Mouse (Mus musculus) midbrain, embryonic 15.5 days (tissue): ENCODE measurements around the gene Gpr156. TPM values are rescaled to one million over a fixed set of nuclear protein-coding genes. Genes with fewer than 3 reads are reported as not detected.

Source experiments
- ATAC-seq: fragments of 200-750 bp; cut with Nextera tagmentation; replicated peaks from 2 replicates; pipeline ENCODE4 v1.8.0; 2017; ENCODE audit warnings: moderate TSS enrichment
- H3K27ac ChIP-seq: fragments of 300-500 bp; sonication (generic); 2 replicates; pipeline ENCODE4 v1.5.1; 2015; ENCODE audit warnings: mild to moderate bottlenecking, inconsistent platforms
- H3K27me3 ChIP-seq: fragments of 300-500 bp; sonication (generic); replicated peaks from 2 replicates; pipeline ENCODE4 v1.6.1; 2015; ENCODE audit warnings: inconsistent platforms
- H3K36me3 ChIP-seq: fragments of 300-500 bp; sonication (generic); replicated peaks from 2 replicates; pipeline ENCODE4 v1.6.1; 2015; ENCODE audit warnings: inconsistent platforms
- H3K4me1 ChIP-seq: fragments of 300-500 bp; sonication (generic); 2 replicates; pipeline ENCODE4 v1.6.1; 2015; ENCODE audit warnings: inconsistent platforms
- H3K4me2 ChIP-seq: fragments of 300-500 bp; sonication (generic); 2 replicates; pipeline ENCODE4 v1.6.1; 2015; ENCODE audit warnings: inconsistent platforms, mild to moderate bottlenecking, moderate library complexity
- H3K4me3 ChIP-seq: fragments of 300-500 bp; sonication (generic); 2 replicates; pipeline ENCODE4 v1.5.1; 2015; ENCODE audit warnings: mild to moderate bottlenecking, inconsistent platforms
- H3K9ac ChIP-seq: fragments of 300-500 bp; sonication (generic); 2 replicates; pipeline ENCODE4 v1.6.1; 2015; ENCODE audit warnings: mild to moderate bottlenecking, inconsistent platforms
- H3K9me3 ChIP-seq: fragments of 300-500 bp; sonication (generic); 2 replicates; pipeline ENCODE4 v1.6.1; 2016; ENCODE audit warnings: inconsistent platforms
- WGBS: fragments of 180-500 bp; shearing (Covaris S2); methylation state at CpG from one replicate; pipeline ENCODE4 v1.1.7; 2015; ENCODE audit warnings: mixed read lengths; 5-methylcytosine and 5-hydroxymethylcytosine counted together
- polyA plus RNA-seq: library from polyadenylated mRNA; unstranded; fragments of >200 nt; fragmentation: Nextera tagmentation; extraction: Ambion mirVana; gene quantifications from 2 replicates; pipeline ENCODE4 v1.2.1, GENCODE M21; 2015

The Gpr156 gene
- polyA plus RNA-seq, 1 experiment from 2014 or later = 6.2 TPM

DNA sequence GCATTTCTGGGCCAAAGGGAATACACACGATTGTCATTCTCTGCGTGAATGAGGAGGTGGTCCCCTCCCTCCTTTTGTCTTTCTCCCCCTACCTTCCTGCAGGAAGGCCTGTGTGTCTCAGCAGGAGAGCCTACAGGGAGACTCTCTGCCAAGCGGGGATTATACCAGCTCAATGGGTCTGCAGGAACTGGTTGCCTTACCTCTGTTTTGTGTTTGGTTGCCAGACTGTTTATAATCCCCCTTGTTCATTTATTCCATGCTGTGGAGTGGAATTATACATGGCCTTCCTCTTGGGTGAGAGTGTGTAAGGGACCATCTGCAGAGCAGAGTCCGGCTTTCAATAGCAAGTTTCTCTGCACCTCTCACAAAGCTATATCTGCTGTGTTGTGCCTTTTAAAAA, 10.8 kb downstream of the Gpr156 start:
- no peak overlapping the region for H3K4me2 ChIP-seq
- peaks cover 30% of the 10 kb centered on the region for H3K4me1 ChIP-seq
- H3K27me3 ChIP-seq = no peaks in the 10 kb centered on the region
- H3K27ac ChIP-seq = peak overlapping the region; percentile 46
- 5% methylated on average over 4 of the region's 4 CpGs for WGBS
- H3K4me3 ChIP-seq = no peak overlapping the region
- no peaks in the 10 kb centered on the region for H3K9me3 ChIP-seq
- no peaks in the 10 kb centered on the region for H3K36me3 ChIP-seq
- no peak overlapping the region for H3K9ac ChIP-seq
- ATAC-seq = peak; percentile 25; the same call in 1 of the 2 replicates

DNA sequence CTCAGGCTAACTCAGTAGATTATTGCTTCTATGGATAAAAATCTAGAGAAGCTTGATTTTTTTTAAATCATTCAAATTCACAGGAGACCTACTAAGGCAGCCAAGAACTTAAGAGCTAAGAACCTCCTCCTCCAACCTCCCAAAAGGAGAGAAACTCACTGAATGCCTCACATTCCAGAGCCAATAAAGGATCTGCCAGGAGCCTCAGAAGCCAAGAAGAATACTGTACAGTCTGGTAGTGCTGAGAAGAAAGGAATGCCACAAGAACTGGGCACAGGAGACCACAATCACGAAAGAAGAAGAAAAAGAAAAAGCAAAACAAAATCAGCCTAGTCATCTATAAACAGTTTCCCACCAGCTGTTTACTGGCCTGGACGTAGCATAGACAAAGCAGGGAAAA, 12.7 kb downstream of the Gpr156 start:
- Histone ChIP-seq H3K4me3 (no peak overlapping the region), H3K4me1 (peaks cover 30% of the 10 kb centered on the region), H3K4me2 (no peak overlapping the region), H3K27ac (no peak overlapping the region), H3K27me3 (no peaks in the 10 kb centered on the region), H3K9ac (no peak overlapping the region), H3K36me3 (no peaks in the 10 kb centered on the region), H3K9me3 (no peaks in the 10 kb centered on the region)
- no peak for ATAC-seq
- 54% methylated on average over 2 of the region's 2 CpGs for WGBS

DNA sequence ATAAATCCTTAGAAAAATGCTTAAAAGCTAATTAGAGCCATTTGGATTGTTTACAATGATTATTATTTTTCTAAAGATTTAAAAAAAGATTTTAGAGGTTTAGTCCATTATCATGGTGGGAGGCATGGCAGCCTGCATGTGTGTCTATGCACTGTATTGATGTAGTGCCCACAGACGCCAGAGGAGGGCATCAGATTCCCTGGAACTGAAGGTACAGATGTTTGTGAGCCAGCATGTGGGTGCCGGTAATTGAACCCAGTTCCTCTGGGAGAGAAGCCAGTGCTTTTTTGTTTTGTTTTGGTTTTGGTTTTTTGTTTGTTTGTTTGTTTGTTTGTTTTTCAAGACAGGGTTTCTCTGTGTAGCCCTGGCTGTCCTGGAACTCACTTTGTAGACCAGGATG, 13.3 kb downstream of the Gpr156 start:
- Histone ChIP-seq H3K4me3 (no peak overlapping the region), H3K4me1 (peaks cover 30% of the 10 kb centered on the region), H3K9me3 (no peaks in the 10 kb centered on the region), H3K36me3 (no peaks in the 10 kb centered on the region), H3K9ac (no peak overlapping the region), H3K4me2 (no peak overlapping the region), H3K27ac (no peak overlapping the region), H3K27me3 (no peaks in the 10 kb centered on the region)
- WGBS = 86% methylated on average over 2 of the region's 2 CpGs
- ATAC-seq = no peak

DNA sequence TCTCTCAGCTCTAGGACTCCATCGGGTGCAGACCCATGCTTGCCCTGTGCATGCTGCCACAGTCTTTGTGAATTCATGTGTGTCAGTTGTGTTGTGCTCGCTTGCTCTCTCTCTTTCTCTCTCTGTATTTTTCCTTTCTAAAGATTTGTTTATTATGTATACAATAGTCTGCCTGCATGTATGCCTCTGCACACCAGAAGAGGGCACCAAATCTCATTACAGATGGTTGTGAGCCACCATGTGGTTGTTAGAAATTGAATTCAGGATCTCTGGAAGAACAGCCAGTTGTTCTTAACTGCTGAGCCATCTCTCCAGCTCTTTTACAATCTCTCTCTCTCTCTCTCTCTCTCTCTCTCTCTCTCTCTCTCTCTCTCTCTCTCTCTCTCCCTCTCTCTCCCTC, 18.6 kb downstream of the Gpr156 start:
- no peak overlapping the region for H3K27ac ChIP-seq
- H3K9ac ChIP-seq = no peak overlapping the region
- WGBS = 89% methylated on average over 2 of the region's 2 CpGs
- no peaks in the 10 kb centered on the region for H3K27me3 ChIP-seq
- ATAC-seq = no peak
- no peaks in the 10 kb centered on the region for H3K36me3 ChIP-seq
- no peak overlapping the region for H3K4me3 ChIP-seq
- peaks cover 21% of the 10 kb centered on the region for H3K4me1 ChIP-seq
- no peak overlapping the region for H3K4me2 ChIP-seq
- no peaks in the 10 kb centered on the region for H3K9me3 ChIP-seq

DNA sequence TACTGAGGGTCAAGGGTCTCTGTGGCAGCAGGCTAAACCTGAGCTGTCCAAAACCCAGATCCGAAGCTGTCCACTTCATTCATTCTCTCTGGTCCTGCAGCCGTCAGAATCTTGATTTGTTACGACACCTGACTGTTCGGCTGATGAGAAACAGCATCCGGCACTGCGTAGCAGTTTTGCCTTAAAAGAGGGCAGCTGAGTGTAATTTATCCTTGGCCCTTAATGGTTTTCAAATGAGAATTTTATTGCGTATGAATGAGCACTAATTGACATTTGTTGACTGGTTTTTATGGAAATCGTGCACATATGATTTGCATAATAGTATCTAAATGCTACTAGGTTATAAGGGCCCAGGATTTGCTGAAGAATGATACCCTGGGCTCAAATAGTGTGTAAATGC, 21.0 kb downstream of the Gpr156 start:
- Histone ChIP-seq H3K4me2 (no peak overlapping the region), H3K27me3 (no peaks in the 10 kb centered on the region), H3K9ac (no peak overlapping the region), H3K27ac (0 out of 2 replicates have a peak overlapping the region, but pooled peaks have one; percentile 4), H3K9me3 (no peaks in the 10 kb centered on the region), H3K4me3 (no peak overlapping the region), H3K4me1 (peaks cover 21% of the 10 kb centered on the region), H3K36me3 (no peaks in the 10 kb centered on the region)
- no peak for ATAC-seq
- WGBS = 71% methylated on average over 8 of the region's 8 CpGs

DNA sequence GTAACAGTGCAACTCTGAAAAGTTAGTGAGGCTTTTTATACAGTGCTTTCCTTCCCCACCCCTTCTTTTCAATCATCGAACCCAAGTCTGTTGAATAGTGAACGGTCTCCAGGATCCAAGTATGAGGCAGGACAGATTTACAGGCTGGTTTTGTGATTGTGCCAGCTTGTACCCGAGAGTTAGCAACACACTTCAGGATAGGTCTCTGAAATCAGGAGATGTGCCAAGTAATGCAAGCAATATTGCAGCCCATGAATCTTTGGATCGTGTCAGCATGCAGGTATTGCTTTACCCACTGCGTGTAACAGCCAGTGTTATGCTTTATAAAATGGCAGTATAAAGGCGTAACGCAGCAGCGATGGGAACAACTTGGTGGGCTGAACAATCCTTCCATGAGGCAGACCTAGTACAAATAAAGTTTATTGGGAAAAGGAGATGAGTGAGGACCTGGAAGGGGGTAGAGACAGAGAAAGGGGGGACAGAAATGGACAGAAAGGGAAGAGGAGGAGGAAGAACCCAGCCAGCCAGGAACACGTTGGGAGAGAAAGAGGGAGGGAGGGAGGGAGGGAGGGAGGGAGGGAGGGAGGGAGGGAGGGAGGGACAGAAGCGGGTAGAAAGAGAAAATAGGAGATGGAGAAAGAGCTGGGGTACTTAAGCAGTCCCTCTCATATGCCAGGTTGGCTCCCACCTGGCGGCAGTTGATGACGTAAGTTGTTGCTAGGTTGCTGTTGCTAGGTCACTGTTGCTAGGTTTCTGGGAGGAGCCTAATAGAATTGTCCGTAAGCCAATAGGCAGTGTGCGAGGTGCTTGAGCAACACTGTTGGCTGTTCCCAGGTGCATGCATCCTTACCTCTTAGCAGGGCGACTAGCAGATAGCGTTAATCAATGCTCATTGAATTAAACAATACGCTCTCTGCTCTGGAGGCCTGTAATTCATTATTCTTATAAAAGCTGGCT, 22.1 kb downstream of the Gpr156 start:
- Histone ChIP-seq H3K9ac (no peak overlapping the region), H3K36me3 (no peaks in the 10 kb centered on the region), H3K27me3 (no peaks in the 10 kb centered on the region), H3K4me3 (peak overlapping the region; percentile 14), H3K9me3 (no peaks in the 10 kb centered on the region), H3K27ac (peak overlapping the region; percentile 74), H3K4me1 (peaks cover 24% of the 10 kb centered on the region), H3K4me2 (peak overlapping the region; percentile 44)
- WGBS = 43% methylated on average over 16 of the region's 17 CpGs
- peak; percentile 99 for ATAC-seq

DNA sequence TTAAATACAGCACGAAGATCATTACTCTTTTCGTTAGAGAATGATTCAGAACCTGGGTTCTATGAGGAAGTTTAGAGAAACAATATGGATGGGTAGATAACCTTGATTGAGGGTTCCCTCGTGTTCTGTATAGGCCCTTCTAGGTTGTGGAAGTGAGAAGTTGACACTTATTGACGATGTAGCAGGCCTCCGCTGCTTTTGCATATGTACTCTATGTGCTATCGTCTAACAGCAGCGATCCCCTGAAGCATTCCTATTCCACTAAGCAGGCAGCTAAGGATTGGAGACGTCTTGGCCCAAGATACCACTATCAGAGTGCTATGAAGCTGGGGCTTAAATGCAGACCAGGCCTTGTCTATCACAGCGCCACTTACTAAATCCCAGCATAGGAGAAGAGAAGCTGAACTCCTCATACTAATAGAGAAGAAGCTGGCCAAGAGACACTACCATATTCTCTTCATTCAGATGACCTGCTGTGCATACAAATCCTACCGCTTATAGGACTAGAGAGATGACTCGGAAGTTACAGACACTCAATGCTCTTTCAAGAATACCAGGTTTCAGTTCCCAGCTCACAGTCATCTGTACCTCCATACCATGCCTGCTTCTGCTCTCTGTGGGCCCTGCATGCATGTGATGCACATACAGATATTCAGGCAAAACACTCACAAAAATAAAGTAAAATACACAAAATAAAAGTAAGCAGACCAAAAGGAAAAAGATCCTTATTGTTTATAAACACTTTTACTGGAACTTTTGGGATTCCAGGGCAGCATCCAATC, 23.0 kb downstream of the Gpr156 start:
- no peaks in the 10 kb centered on the region for H3K9me3 ChIP-seq
- no peaks in the 10 kb centered on the region for H3K27me3 ChIP-seq
- H3K4me3 ChIP-seq = peak overlapping the region; percentile 14
- peak; percentile 59 for ATAC-seq
- peak overlapping the region; percentile 44 for H3K4me2 ChIP-seq
- peaks cover 29% of the 10 kb centered on the region for H3K4me1 ChIP-seq
- peak overlapping the region; percentile 74 for H3K27ac ChIP-seq
- WGBS = 50% methylated on average over 11 of the region's 11 CpGs
- H3K9ac ChIP-seq = no peak overlapping the region
- H3K36me3 ChIP-seq = no peaks in the 10 kb centered on the region

DNA sequence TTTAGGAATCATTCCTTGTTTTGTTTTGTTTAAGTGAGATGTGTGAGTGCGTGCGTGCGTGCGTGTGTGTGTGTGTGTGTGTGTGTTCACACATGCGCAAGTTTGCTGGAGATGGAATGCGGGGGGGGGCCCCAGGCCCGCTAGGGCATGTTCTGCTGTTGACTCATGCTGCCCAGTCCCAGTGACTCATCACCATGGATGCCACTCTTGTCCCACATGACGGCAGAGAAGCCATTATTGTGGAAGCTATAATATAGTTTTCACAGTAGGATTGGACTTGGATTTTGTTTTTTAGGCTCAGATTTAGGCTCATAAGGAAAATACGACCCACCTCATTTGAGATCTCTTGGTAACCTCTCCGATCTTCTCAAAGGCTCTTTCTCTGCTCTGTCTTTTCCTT, 24.0 kb downstream of the Gpr156 start:
- no peak overlapping the region for H3K9ac ChIP-seq
- H3K27ac ChIP-seq = no peak overlapping the region
- H3K27me3 ChIP-seq = no peaks in the 10 kb centered on the region
- H3K36me3 ChIP-seq = no peaks in the 10 kb centered on the region
- 86% methylated on average over 10 of the region's 10 CpGs for WGBS
- peaks cover 29% of the 10 kb centered on the region for H3K4me1 ChIP-seq
- H3K4me3 ChIP-seq = no peak overlapping the region
- no peaks in the 10 kb centered on the region for H3K9me3 ChIP-seq
- H3K4me2 ChIP-seq = no peak overlapping the region
- no peak for ATAC-seq

DNA sequence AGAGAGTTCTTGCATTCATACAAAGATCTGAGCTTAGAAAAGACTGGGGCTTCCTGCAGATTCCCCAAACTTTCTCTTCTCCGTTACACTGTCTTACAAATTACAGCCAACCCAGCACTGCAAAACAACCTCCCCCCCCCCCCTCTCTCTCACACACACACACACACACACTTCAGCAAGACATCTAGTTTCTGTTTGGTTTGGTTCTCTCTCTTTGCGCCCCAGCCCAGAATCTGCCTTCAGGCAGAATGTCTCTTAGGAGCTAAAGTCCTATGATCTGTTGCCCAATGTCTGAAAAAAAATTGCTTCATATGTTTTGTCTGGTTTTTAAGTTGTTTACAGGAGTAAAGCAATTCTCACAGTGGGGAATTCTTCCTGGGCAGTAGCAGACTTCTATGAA, 27.4 kb downstream of the Gpr156 start:
- Histone ChIP-seq H3K4me3 (no peak overlapping the region), H3K4me1 (peaks cover 19% of the 10 kb centered on the region), H3K27me3 (no peaks in the 10 kb centered on the region), H3K9ac (no peak overlapping the region), H3K4me2 (no peak overlapping the region), H3K27ac (no peak overlapping the region), H3K36me3 (no peaks in the 10 kb centered on the region), H3K9me3 (no peaks in the 10 kb centered on the region)
- no peak for ATAC-seq
- 49% methylated on average over 2 of the region's 2 CpGs for WGBS

DNA sequence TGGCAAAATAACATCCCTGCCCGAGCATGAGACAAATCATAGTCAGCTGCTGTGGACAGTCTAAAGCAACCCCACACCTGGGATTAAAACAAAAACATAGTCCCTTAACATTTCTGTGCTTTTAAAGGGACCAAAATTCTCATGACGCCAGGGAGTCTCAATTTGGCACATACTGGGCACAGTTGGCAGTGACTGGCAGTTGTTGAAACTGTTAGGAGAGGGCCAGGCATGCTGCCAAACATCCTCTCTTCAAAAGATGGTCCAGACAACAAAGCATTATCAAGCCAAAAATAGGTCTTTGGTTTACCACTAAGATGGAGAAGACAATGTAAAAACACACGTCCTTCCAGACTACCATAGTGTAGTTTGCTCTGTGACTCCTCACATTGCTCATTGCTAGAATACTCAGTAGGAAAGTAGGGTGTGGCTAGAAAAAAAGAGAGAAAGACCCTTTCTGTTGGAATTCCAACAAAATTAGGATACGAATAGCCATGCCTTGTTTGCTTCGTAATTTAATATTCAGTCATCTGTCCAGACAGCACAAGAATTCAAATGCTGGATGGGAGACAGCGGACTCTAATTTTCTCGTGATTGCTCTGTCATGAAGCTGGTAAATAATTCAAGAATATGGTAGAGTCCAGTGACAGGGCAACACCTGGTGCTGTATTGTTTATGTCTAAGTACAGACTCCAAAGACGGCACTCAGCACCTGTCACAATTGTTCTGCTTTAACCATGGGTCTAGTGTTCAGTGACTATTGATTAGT, 28.9 kb downstream of the Gpr156 start:
- no peak; the same call in 1 of the 2 replicates for ATAC-seq
- Histone ChIP-seq H3K27me3 (no peaks in the 10 kb centered on the region), H3K4me2 (no peak overlapping the region), H3K4me1 (peaks cover 8% of the 10 kb centered on the region; the same call in 1 of the 2 replicates), H3K27ac (peak overlapping the region; percentile 4; the same call in 1 of the 2 replicates), H3K9me3 (no peaks in the 10 kb centered on the region), H3K4me3 (no peak overlapping the region), H3K9ac (no peak overlapping the region), H3K36me3 (no peaks in the 10 kb centered on the region)
- 61% methylated on average over 8 of the region's 8 CpGs for WGBS

DNA sequence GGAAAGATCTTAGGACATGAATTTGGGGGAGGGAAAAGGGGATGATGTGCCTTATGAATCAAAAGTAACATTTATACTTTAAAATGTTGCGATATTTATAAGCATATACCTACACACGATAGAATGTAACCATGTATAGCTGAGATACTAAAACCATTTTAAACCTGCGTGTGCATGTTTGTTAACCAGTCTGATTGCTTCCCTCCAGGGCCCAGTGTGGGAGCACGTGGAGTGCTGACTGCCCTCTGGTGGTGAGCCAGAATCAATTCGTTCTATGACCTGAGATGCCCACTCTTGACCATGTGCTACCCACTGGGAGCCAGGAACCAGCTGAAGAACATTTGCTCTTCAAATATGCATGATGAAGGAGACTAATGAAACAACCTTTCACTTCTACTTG, 30.9 kb downstream of the Gpr156 start:
- 33% methylated on average over 5 of the region's 5 CpGs for WGBS
- Histone ChIP-seq H3K27me3 (no peaks in the 10 kb centered on the region), H3K27ac (no peak overlapping the region), H3K36me3 (no peaks in the 10 kb centered on the region), H3K4me2 (no peak overlapping the region), H3K4me3 (no peak overlapping the region), H3K9ac (no peak overlapping the region), H3K4me1 (peaks cover 8% of the 10 kb centered on the region; the same call in 1 of the 2 replicates), H3K9me3 (no peaks in the 10 kb centered on the region)
- ATAC-seq = 0 out of 2 replicates have a peak, but pooled peaks have one; percentile 57

DNA sequence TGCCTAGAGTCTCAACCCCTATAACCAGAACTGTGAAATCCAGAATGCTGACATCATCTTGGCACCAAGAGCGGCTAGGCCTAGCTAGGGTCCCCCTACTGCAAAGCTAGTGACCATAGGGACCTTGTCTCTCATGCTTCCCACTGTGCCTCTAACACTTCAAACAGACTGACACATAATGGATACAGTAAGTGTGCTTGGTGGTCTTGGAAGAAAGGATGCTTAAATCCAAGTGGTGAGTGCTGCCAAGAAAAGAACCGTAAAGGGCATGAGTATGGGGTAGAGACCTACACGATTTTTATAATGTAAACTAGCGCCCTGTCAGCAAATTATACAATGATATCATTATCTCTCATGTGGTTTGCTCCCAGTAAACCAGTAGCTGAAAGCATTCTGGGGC, 32.1 kb downstream of the Gpr156 start:
- WGBS = 87% methylated on average over 4 of the region's 4 CpGs
- Histone ChIP-seq H3K4me3 (no peak overlapping the region), H3K27me3 (no peaks in the 10 kb centered on the region), H3K4me1 (peaks cover 9% of the 10 kb centered on the region), H3K27ac (no peak overlapping the region), H3K9me3 (no peaks in the 10 kb centered on the region), H3K4me2 (no peak overlapping the region), H3K36me3 (no peaks in the 10 kb centered on the region), H3K9ac (no peak overlapping the region)
- ATAC-seq = no peak
